Mouse (Mus musculus): ENCODE data around the gene Vcan.
"Not testable (repeated sequence)": the region's sequence is repeated elsewhere in the genome, so short reads cannot be mapped to it uniquely, and the experiment has no call there.

Vcan gene

DNA sequence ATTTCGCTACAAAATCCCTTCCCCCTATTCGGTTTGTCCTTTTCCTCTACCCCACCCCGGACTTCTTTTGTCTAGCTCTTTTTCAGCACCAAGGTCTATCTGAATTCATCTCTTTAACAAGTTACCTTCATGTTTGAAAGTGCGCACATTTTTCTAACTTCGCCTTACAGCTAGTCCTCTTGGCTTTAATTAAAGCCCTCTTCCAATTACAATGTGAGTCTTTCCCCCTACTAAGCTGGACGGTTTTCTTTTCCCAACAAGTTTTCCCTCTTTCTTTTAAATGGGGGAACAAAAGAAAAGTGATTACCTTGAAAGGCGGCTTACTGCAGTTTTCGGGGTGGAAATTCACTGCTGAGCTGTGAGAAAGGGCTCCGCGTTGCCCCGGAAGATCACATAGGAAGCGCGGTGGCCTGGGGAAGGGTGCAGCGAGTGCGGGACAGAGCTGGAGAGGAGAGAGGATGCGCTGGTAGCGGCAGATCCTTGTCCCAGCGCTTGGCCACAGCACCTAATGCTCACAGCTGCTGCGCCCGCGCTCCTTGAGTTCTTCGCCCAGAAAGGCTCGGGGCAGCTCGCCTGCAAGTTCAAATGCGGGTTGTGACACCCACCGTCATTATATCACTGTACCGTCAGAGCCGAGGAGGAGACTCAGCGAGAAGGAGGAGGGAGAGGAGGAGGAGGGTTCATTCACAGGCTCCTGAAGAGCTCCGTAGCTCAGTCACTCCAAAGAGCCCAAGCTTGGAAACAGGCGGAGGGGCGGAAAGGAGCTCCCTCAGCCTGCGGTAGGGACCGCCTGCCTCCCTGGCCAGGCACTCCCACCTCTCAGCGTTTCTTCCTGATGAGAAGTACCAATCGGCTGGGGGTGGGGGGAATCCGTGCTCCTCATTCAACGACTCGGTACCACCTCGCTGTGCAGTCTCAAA, at the start of gene Vcan:
Gene Vcan, minus strand, starts transcription at position 744 of the 920 bp plus-strand sequence.
- DNase-seq (ENCODE audit: low read depth, low spot score), result peak; percentile 78

DNA sequence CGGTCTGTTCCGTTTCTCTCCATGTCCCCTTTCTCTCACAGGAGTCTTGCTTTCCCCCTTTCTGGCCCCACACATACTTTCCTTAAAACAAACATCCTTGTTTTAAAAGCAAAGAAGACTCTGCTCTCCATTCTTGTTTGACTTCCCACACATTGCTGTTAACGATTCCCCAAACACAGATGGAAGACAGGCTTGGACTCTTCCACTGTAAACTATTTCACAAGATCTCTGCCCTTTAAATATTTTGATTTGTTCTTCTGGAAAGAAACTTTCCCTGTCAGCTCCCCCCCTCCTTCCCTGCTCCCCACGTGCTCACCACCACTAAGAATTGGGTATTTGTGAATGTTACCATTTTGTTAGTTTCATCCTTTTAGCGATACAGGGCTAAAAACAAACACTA, 49.2 kb upstream of the Vcan start:
- no peak for DNase-seq (ENCODE audit: low read depth, low spot score)

DNA sequence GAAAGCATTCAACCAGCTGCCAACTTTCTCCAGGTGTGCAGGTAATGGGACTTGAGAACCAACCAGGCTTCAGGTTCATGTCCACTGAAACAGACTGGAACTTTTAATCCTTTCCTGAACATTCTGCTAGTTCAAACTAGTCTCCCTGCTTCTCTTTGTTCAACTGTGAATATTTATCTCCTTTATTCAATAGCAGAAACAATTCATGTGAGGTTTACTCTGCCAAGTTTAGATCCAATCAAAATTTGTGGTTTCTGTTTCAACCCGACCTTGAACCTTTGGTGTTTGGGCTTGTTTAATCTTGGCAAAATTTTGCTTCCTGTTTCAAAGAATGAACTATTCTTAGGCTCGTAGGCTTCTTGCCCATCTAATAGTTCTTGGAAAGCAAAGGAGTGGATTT, 40.6 kb upstream of the Vcan start:
- DNase-seq (ENCODE audit: low read depth, low spot score), result no peak

DNA sequence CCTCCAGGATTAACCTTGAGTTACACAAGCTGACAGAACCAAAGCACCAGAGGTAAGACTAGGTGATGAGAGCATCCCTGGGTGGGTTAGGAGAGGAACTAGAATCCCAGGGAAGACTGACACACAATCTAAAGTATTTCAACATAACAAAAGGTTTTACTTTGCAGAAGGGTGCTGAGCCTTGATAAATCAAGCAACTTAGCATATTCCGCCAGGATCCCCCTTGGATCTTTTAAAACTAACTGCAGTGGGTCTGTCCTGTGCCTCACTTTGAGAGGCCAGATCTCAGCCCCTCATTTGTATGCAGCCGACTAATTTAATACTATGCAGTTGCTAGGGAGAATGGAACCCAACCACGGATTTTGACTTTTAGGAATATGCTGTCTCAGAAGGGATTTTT, 38.0 kb upstream of the Vcan start:
- no peak for DNase-seq (ENCODE audit: low read depth, low spot score)

DNA sequence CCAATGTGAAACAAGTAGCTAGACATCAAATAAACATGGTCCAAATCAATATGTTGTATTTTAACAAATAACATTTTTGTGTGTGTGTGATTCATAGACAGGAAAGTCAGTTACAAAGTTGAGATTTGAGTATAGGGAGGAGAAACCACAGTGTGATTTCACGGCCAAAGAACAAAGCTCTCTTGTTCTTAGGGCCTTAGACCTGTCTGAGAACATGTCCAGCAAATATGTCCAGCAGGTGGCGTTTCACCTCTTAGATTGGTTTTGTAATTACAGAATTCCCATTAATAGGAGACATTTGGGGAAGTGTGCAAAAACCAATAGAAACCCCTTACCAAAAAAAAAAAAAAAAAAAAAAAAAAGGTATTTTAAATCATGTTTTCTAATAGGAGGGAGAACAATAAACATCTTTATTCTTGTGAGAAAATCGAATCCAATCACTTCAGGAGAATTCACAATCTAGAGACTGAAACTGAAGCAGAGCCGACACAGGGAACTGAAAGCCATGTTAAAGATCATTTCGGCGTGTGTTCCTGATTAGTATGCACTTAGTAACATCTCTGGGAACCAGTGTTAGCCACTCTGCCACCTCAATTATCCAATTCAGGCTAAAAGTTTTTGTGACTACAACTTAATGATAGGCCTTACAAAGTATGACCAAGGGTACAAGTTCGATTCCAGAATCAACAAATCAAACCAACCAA, 37.1 kb upstream of the Vcan start:
- peak; percentile 79 for DNase-seq (ENCODE audit: low read depth, low spot score)

DNA sequence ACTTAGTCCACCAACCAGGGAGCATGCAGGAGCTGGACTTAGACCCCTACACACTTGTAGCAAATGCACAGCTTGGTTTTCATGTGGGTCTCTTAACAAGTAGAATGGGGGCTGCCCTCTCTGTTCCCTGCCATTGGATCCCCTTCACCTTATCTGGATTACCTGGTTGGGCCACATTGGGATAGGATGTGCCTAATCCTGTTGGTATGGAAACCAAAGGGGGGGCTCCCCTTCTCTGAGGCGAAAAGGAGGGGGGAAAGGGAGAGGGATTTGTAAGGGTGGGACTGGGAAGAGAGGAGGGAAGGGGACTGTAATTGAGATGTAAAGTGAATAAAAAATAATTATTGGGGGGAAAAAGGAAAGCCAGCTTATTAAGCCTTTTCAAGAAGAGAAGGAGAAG, 35.5 kb upstream of the Vcan start:
- no peak for DNase-seq (ENCODE audit: low read depth, low spot score)

DNA sequence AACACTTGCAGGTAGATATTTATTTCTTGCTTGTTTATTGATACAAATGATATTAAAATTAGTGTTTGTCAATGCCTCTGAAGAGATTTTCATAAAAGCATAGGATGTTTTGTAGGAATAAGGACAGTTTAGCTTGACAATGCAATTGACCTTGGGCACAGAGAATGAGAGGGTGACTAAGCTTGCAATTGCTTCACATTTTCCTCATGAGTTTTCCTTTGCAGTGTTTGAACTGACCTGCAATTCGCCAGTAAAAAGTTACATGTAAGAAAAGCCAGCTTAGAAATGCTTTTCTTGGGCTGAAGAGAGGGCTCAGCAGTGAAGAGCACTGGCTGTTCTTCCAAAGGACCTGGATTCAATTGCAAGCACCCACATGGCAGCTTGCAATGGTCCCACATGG, 34.8 kb upstream of the Vcan start:
- no peak for DNase-seq (ENCODE audit: low read depth, low spot score)

DNA sequence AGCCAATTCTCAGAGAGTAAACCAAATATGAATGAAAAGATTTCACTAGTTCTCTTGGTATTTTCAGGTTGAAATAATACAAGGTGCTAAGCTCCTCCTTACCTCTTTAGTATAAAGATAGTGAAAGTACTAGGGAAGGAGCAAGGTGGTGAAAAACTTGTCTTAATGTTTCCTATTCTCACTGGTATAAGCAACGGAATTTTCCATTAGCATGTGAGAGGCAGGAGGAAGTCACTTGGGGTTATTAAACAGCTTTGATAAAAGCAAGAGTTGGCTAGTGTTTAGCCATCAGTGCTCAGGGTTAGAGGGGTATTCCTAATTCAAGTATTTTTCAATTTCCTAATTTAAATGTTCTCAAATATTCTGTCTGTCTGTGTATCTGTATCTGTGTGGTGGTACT, 24.2 kb upstream of the Vcan start:
- no peak for DNase-seq (ENCODE audit: low read depth, low spot score)

DNA sequence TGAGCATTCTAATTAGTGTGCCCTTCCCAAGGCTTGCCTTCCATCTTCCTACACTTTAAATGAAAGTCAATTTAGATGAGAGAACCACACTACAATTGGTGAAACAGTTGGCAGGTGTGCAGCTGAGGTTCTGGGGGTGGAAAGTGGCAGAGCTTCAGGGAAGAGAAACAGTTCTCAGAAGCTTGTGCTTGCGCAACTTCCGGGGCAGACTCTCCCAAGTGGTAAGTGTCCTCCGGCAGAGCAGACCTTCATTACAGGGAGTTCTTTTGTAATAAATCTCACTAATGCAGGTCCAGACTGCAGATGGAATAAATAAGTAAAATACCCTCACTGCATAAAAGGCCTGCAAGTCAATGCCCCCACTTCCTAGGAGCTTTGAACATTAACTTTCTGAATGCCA, 23.7 kb upstream of the Vcan start:
- DNase-seq (ENCODE audit: low read depth, low spot score), result no peak

DNA sequence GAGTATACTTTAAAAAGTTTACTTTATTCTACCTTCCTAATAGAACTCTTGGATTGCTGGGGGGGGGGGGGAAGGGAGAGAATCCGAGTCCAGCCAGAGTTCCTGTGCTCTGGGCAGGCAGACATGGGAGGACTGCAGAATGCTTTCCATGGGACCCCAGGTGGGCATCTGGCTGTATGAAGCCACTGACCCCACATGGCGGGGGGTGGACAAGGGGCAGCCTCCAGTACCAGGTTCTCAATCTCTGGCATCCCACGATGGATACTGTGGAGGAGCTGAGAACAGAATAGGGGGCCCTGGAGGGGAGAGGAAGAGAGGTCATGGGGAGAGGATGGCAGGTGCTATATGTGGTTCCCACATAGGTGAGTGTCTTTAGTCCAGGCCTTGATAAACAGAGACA, 20.0 kb upstream of the Vcan start:
- no peak for DNase-seq (ENCODE audit: low read depth, low spot score)

DNA sequence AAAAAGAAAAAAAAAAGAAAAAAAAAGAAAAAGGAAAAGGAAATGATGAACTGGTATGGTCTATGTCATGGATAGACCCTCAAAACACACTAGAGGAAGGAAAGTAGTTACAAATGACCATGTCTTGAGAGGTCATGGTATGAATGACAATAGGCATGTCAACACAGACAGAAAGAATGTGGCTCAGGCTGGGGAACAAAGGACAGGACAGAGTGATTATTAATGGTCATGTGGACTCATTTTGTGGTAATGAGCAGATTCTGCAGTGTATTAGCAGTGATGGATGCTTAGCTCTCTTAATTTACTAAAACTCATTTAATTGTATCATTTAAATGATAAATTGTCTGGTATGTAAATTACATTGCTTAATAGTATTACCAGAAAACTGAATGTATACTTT, 14.0 kb upstream of the Vcan start:
- no peak for DNase-seq (ENCODE audit: low read depth, low spot score)

DNA sequence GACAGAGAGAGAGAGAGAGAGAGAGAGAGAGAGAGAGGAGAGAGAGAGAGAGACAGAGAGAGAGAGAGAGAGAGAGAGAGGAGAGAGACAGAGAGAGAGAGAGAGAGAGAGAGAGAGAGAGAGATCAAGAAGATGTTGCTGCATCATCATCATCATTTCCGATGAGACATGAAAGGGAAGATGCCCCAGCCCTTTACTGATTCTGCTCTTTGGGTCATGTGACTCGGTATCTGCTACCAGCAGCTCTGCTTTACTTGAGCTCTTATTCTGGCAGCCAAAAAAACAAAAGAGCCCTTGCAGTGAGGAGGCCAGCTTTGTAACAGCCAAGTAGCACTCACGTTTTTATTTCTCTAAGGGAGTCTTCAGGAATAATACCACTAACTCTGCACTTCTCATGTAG, 8.3 kb upstream of the Vcan start:
- not testable (repeated sequence) for DNase-seq (ENCODE audit: low read depth, low spot score)

DNA sequence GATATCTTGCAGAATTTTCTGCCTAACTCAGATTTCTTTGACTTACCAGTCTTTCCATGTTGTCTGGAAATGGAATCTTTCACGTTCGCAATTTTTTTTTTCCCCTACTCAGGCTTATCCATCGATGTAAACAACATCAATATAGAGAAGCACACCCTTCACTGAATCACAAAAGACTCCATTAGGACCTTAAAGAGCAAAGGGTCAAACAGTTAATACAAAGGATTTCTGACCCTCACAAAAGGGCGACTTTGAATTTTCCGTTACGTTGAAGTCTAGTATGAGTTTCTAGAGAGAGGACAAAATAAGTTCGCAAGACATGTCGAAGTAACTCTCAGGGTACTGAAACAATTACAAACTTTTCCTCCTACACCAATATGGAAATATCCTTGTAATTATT, 892 bp upstream of the Vcan start:
- no peak for DNase-seq (ENCODE audit: low read depth, low spot score)

DNA sequence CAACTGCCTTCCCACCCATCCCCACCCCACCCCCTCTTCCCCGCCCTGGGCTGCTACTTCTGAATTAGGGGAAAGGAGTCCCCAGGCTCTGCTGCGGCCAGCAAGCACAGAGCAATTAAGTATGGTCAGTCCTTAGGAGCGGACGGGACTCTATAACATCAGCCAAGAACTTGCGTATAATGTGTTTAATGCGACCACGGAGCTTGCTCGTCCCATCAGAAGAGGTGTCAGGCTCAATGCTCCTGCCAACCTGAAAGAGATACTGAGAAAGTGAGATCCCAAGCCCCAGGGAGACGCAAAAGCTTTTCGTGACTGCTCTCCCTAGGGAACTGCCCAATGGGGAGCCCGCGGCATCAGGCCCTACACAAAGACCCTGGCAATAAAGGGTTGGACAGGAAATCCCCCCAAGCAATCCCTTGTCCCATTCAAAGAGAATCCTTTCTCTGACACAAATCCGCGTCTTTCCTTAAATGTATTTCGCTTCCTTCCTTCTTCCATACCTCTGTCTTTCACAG, 434 bp upstream of the Vcan start:
- no peak for DNase-seq (ENCODE audit: low read depth, low spot score)

DNA sequence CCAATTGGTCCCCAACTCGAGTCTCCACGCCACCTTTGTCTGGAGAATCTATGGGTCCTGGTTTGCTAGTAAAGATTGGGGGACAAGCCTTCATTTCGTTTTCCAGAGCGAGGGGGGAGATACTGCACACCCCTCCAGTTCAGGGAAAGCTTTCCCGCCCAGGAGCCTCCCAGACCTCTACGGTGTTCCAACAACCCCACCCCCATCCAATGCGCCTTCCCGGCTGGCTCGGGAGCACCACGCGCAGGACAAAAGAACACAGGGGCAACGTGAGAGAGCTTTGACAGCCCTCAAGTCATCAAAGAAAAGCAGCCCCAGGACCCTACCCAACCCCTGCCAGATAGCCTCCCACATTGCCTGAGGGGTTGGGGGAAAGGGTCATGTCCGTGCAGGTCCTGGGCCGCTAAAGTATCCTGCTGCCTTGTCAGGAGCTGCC, 1.2 kb downstream of the Vcan start:
- DNase-seq (ENCODE audit: low read depth, low spot score), result peak; percentile 74

DNA sequence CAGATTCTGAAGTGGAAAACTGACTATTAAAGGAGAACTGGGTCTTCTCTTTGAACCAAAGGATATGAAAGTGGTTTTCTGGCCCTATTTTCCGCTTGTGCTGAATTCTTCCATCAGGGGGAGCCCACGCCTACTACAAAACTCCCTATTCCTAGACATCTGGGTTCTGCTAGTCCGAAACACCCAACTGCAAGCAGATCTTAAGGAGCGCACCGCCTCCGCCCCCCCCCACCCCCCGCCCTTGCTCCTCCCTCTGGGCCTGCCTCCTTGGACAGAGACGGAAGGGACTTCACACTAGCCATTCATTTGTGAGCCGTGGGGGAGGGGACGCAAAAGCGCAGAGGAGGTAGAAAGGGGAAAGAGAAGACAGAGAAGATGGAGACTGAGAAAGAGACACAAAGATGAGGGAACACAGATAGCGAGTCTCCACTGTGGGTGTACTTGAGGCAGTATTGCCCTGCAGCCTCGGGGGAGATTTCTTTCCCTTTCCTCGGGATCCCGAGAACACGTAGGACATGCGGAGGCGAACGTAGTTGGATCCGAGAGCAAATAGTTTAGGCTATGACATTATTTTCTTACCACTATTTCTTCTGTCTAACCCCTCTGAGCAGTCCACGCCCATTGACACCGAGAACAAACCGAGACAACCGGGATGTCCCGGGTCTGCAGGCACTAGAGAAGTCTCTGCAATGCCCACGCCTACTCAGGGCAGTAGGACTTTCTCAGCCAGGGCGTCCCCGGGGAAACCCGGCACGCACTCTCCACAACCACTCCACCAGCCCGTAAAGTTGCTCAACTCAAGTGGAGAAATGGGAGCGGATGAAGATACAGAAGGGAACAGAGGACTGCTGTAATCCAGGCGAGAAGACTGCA, 1.8 kb downstream of the Vcan start:
- DNase-seq (ENCODE audit: low read depth, low spot score), result peak; percentile 85

DNA sequence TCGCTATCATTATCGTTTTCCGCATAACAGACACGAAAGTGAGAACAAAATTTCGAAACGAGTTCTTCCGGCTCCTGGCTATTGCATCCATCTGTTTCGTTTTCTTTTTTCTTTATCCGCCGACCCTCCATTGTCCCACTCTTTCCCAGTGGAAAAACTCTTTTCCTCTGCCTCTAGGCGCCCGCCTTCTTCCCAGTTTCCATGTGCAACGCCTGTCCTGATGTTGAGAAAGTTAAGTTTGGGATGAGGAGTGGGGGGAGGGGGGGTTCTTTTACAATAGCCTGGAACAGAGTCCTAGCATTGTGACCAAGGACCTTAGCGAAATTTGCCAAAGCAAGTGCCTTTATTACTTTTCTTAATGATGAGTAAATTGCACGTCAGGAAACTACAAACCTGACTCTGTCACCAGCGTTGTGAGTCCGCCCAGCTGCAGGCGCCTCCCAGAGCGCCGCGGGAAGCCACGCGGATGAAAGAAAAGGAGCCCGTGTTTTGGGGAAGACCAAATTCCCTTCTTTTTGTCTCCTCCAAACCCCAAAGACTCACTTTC, 2.5 kb downstream of the Vcan start:
- DNase-seq (ENCODE audit: low read depth, low spot score), result no peak

DNA sequence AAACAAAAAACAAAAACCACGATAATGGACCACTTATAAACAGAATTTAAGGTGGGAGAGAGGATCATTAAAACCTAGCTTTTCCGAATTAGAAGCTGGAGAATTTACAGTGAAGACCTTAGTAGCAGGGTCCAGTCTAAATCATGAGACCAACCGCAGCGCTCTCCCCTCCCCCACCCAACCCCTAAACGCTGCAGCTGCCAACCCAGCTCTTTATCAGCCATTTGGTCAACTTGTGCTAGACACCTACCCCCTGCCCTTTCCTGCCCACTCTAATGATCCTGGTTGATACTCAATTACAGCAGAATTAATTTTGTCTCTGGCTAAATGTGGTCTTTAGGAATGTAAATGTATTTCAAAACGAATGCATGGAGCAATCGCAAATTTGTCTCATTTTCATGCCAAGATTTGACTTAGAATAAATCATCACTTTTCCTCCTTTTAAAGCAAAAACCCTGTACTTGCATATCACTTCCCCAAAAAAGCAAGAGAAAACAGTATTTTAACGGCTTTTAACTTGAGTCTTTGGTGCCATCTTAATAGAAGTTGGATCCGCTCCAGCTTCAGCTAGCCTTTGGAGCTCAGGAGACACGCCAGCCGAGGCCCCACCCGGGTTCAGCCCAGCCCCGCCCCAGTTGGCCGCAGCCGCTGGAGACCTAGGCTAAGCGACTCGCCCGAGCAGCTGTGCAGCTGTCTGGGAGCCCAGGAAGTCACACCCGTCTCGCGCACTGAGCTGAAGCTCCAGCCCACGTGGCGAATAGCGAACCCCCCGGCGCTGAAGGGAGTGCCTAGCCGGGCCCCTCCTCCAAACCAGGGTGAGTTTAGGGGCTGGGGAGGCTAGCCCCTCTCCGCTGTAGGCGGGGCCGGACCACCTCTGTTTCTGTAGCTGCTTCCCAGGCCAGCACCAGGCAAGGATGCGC, 3.3 kb downstream of the Vcan start:
- DNase-seq (ENCODE audit: low read depth, low spot score), result peak; percentile 63

DNA sequence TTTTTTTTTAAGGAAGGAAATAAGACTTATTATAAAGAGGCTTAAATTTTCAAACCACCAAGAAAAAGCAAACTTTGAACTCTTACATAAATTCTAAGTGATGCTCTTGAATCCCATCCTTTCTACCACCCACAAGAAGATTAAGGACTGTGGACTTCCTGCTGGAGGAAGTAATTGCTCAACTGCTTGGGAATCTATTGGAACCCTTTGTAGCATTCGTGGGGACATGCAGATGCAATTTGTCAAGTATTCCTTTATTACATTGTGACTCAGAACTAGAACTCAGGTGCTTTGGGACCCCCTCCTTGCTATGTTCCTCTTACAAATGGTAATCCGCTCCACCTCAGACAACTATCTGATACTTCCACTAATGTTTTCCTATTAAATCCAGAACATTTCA, 4.0 kb downstream of the Vcan start:
- DNase-seq (ENCODE audit: low read depth, low spot score), result no peak

DNA sequence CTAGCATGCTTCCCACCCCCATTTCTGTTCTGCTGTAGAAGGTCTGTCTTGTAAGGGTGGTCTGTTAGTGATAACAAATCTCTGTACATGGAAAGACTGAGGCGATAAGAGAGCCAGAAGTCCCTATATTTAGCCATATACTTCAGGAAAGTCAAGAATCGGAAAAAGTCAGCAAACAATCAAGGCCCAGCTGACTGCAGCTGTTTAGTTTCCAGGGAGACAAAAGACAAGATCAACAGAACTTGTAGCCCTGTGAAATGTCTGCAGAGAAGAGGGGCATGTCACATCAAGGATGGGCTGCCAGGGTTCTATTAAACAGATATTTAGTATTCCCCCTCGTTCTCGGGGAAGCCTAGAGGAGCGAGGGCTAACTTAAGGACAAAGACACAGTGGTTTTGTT, 7.2 kb downstream of the Vcan start:
- DNase-seq (ENCODE audit: low read depth, low spot score), result no peak

Data from forelimb bud, embryonic 11.5 days (tissue).